Mouse (Mus musculus) myocyte (in vitro differentiated cells): ENCODE data around the gene Bcl9l.

Experiments
- MAX ChIP-seq: IDR thresholded peaks from one replicate; pipeline ENCODE4 v1.6.1; 2011; ENCODE audit warnings: low read depth, mild to moderate bottlenecking, control low read depth
- POLR2A ChIP-seq: IDR thresholded peaks from one replicate; pipeline ENCODE4 v1.6.1; 2011; ENCODE audit warnings: low read depth, mild to moderate bottlenecking, control low read depth, moderate library complexity; ENCODE audit not compliant: insufficient read length

GRCm38 (mm10) chr9:44521927-44522326 lies 39.3 kb downstream of the Bcl9l start:
- TF ChIP-seq MAX (no peak), POLR2A (no peak)
